Mouse (Mus musculus): ENCODE measurements around the gene Atp6v1a.

The Atp6v1a gene

GRCm38 (mm10) chr16:44138377-44138978, 1.0 kb downstream of the Atp6v1a start:
- no peak for DNase-seq (ENCODE audit: low spot score)

- no peak for DNase-seq (ENCODE audit: low spot score)
Observed at GRCm38 (mm10) chr16:44136511-44137021, 2.9 kb downstream of the Atp6v1a start.

- DNase-seq (ENCODE audit: low spot score), result no peak
Observed at GRCm38 (mm10) chr16:44133187-44133586, 6.3 kb downstream of the Atp6v1a start.

- no peak for DNase-seq (ENCODE audit: low spot score)
Observed at GRCm38 (mm10) chr16:44132300-44132699, 7.2 kb downstream of the Atp6v1a start.

GRCm38 (mm10) chr16:44126437-44126836, 13.1 kb downstream of the Atp6v1a start:
- no peak for DNase-seq (ENCODE audit: low spot score)

- no peak for DNase-seq (ENCODE audit: low spot score)
Observed at GRCm38 (mm10) chr16:44125436-44125835, 14.1 kb downstream of the Atp6v1a start.

GRCm38 (mm10) chr16:44124713-44125112, 14.8 kb downstream of the Atp6v1a start:
- no peak for DNase-seq (ENCODE audit: low spot score)

GRCm38 (mm10) chr16:44123786-44124185, 15.7 kb downstream of the Atp6v1a start:
- DNase-seq (ENCODE audit: low spot score), result no peak

GRCm38 (mm10) chr16:44122982-44123725, 16.4 kb downstream of the Atp6v1a start:
- DNase-seq (ENCODE audit: low spot score), result no peak

- no peak for DNase-seq (ENCODE audit: low spot score)
Observed at GRCm38 (mm10) chr16:44122574-44122973, 16.9 kb downstream of the Atp6v1a start.

GRCm38 (mm10) chr16:44122122-44122521, 17.4 kb downstream of the Atp6v1a start:
- DNase-seq (ENCODE audit: low spot score), result no peak

- DNase-seq (ENCODE audit: low spot score), result no peak
Observed at GRCm38 (mm10) chr16:44119753-44120501, 19.6 kb downstream of the Atp6v1a start.

- no peak for DNase-seq (ENCODE audit: low spot score)
Observed at GRCm38 (mm10) chr16:44109002-44109401, 30.5 kb downstream of the Atp6v1a start.

- no peak for DNase-seq (ENCODE audit: low spot score)
Observed at GRCm38 (mm10) chr16:44105211-44105610, 34.3 kb downstream of the Atp6v1a start.

- no peak for DNase-seq (ENCODE audit: low spot score)
Observed at GRCm38 (mm10) chr16:44103806-44104766, 35.4 kb downstream of the Atp6v1a start.

GRCm38 (mm10) chr16:44102925-44103324, 36.6 kb downstream of the Atp6v1a start:
- DNase-seq (ENCODE audit: low spot score), result no peak

- DNase-seq (ENCODE audit: low spot score), result no peak
Observed at GRCm38 (mm10) chr16:44101181-44101710, 38.3 kb downstream of the Atp6v1a start.

- no peak for DNase-seq (ENCODE audit: low spot score)
Observed at GRCm38 (mm10) chr16:44099377-44099776, 40.1 kb downstream of the Atp6v1a start.

GRCm38 (mm10) chr16:44087650-44088049, 51.9 kb downstream of the Atp6v1a start:
- DNase-seq (ENCODE audit: low spot score), result no peak

- no peak for DNase-seq (ENCODE audit: low spot score)
Observed at GRCm38 (mm10) chr16:44063025-44063894, 76.2 kb downstream of the Atp6v1a start, which contains the start of gene Gramd1c. Gramd1c (minus strand) TSS chr16:44063345.

Data from layer of hippocampus, adult 9-10 months (tissue).